Mouse (Mus musculus): ENCODE measurements at regions not wholly inside any gene's neighbourhood (a gene's known extent, or its start where the extent isn't known, plus 50 kb on each side); places are given as distances from the start of the nearest gene placed in this dataset.
"Not testable (repeated sequence)": the region's sequence is repeated elsewhere in the genome, so short reads cannot be mapped to it uniquely, and the experiment has no call there.

- intact Hi-C loops (cut with DNase I): no loop called here
- no peak for DNase-seq (ENCODE audit: extremely low spot score in 1 of 2, low spot score in 2 of 2)
Measured at GRCm38 (mm10) chr6:31834503-31834902, 215.5 kb upstream of the 1700012A03Rik start.

- intact Hi-C loops (cut with DNase I): no loop called here
- no peak for DNase-seq (ENCODE audit: extremely low spot score in 1 of 2, low spot score in 2 of 2)
Measured at GRCm38 (mm10) chr6:31830610-31831009, 219.4 kb upstream of the 1700012A03Rik start.

- intact Hi-C loops (cut with DNase I): no loop called here
- no peak for DNase-seq (ENCODE audit: extremely low spot score in 1 of 2, low spot score in 2 of 2)
Measured at GRCm38 (mm10) chr6:31823616-31824015, 226.4 kb upstream of the 1700012A03Rik start.

GRCm38 (mm10) chr6:31822186-31823085 lies 227.6 kb upstream of the 1700012A03Rik start:
- no peak for DNase-seq (ENCODE audit: extremely low spot score in 1 of 2, low spot score in 2 of 2)
- intact Hi-C loops (cut with DNase I): no loop called here

- intact Hi-C loops (cut with DNase I): no loop called here
- no peak for DNase-seq (ENCODE audit: extremely low spot score in 1 of 2, low spot score in 2 of 2)
Measured at GRCm38 (mm10) chr6:31821621-31822020, 228.4 kb upstream of the 1700012A03Rik start.

- intact Hi-C loops (cut with DNase I): no loop called here
Measured at GRCm38 (mm10) chr6:31817640-31818039, 232.4 kb upstream of the 1700012A03Rik start.

GRCm38 (mm10) chr6:31811890-31812289 lies 238.2 kb upstream of the 1700012A03Rik start:
- intact Hi-C loops (cut with DNase I): no loop called here
- no peak for DNase-seq (ENCODE audit: extremely low spot score in 1 of 2, low spot score in 2 of 2)

More at GRCm38 (mm10) chr6:31817640-31818039, 232.4 kb upstream of the 1700012A03Rik start:
- no peak for DNase-seq (ENCODE audit: extremely low spot score in 1 of 2, low spot score in 2 of 2)

GRCm38 (mm10) chr6:31810602-31811512 lies 239.2 kb upstream of the 1700012A03Rik start:
- no peak for DNase-seq (ENCODE audit: extremely low spot score in 1 of 2, low spot score in 2 of 2)
- intact Hi-C loops (cut with DNase I): no loop called here

GRCm38 (mm10) chr6:31804468-31804867 lies 240.7 kb upstream of the Podxl start:
- DNase-seq (ENCODE audit: extremely low spot score in 1 of 2, low spot score in 2 of 2); intact Hi-C loops (cut with DNase I): not testable (repeated sequence)

GRCm38 (mm10) chr6:31803222-31803621 lies 239.4 kb upstream of the Podxl start:
- intact Hi-C loops (cut with DNase I); DNase-seq (ENCODE audit: extremely low spot score in 1 of 2, low spot score in 2 of 2): not testable (repeated sequence)

GRCm38 (mm10) chr6:31791547-31791946 lies 227.8 kb upstream of the Podxl start:
- no peak for DNase-seq (ENCODE audit: extremely low spot score in 1 of 2, low spot score in 2 of 2)
- intact Hi-C loops (cut with DNase I): loop anchor here (10.0 kb wide), 1 partner anchor 133 kb away; no protein-coding TSS in a partner anchor

- intact Hi-C loops (cut with DNase I): loop anchor here (10.0 kb wide), 1 partner anchor 134 kb away; no protein-coding TSS in a partner anchor
- DNase-seq (ENCODE audit: extremely low spot score in 1 of 2, low spot score in 2 of 2): no peak
Measured at GRCm38 (mm10) chr6:31790906-31791305, 227.1 kb upstream of the Podxl start.

GRCm38 (mm10) chr6:31776841-31777240 lies 213.1 kb upstream of the Podxl start:
- intact Hi-C loops (cut with DNase I): no loop called here
- no peak for DNase-seq (ENCODE audit: extremely low spot score in 1 of 2, low spot score in 2 of 2)

GRCm38 (mm10) chr6:31771916-31772315 lies 208.1 kb upstream of the Podxl start:
- DNase-seq (ENCODE audit: extremely low spot score in 1 of 2, low spot score in 2 of 2): no peak
- intact Hi-C loops (cut with DNase I): no loop called here

- intact Hi-C loops (cut with DNase I): no loop called here
- DNase-seq (ENCODE audit: extremely low spot score in 1 of 2, low spot score in 2 of 2): no peak
Measured at GRCm38 (mm10) chr6:31745589-31745988, 181.8 kb upstream of the Podxl start.

- intact Hi-C loops (cut with DNase I): no loop called here
- DNase-seq (ENCODE audit: extremely low spot score in 1 of 2, low spot score in 2 of 2): no peak
Measured at GRCm38 (mm10) chr6:31731391-31731790, 167.6 kb upstream of the Podxl start.

GRCm38 (mm10) chr6:31719614-31720013 lies 155.8 kb upstream of the Podxl start:
- intact Hi-C loops (cut with DNase I): no loop called here
- DNase-seq (ENCODE audit: extremely low spot score in 1 of 2, low spot score in 2 of 2): no peak

- no peak for DNase-seq (ENCODE audit: extremely low spot score in 1 of 2, low spot score in 2 of 2)
- intact Hi-C loops (cut with DNase I): no loop called here
Measured at GRCm38 (mm10) chr6:31718843-31719242, 155.1 kb upstream of the Podxl start.

- intact Hi-C loops (cut with DNase I): no loop called here
- DNase-seq (ENCODE audit: extremely low spot score in 1 of 2, low spot score in 2 of 2): peak in 1 of 2 experiments; percentile 38
Measured at GRCm38 (mm10) chr6:31717531-31717930, 153.8 kb upstream of the Podxl start.

All from left cerebral cortex, postnatal 10 days (tissue).